Mouse (Mus musculus): ENCODE data around the gene Afg1l.

GRCm38 (mm10) chr10:42415821-42416470, 62.4 kb downstream of the Afg1l start:
- TF ChIP-seq GATA1 (IDR thresholded peaks at IDR 0.05; ENCODE audit: borderline replicate concordance, low read length) (no peak), FLI1 (IDR thresholded peaks at IDR 0.05; ENCODE audit: low read length) (no peak)

All from megakaryocyte, embryonic 14.5 days (primary cell).